Mouse (Mus musculus) heart, postnatal 0 days (tissue): ENCODE results near the gene Mrpl33.

ENCODE experiments used
- CTCF ChIP-seq: IDR thresholded peaks from 2 replicates; pipeline ENCODE4 v1.5.1; 2016; ENCODE audit warnings: antibody characterized with exemption, control low read depth, low read depth
- EP300 ChIP-seq: IDR thresholded peaks from 2 replicates; pipeline ENCODE4 v1.6.1; 2016; ENCODE audit warnings: antibody characterized with exemption, low read depth

- TF ChIP-seq CTCF (no peak), EP300 (no peak)
Measured at GRCm38 (mm10) chr5:31668325-31668968, 71.7 kb downstream of the Mrpl33 start.
